Mouse (Mus musculus) kidney, postnatal 4 days (tissue): Measurements from ENCODE around the gene Pik3r4.
"Not testable (repeated sequence)": the region's sequence is repeated elsewhere in the genome, so short reads cannot be mapped to it uniquely, and the experiment has no call there.

Source experiments
- DNase-seq, 2 experiments: peaks; one replicate each; pipeline ENCODE4 v3.0.0; 2021; ENCODE audit warnings: mixed read lengths in 2 of 2

The Pik3r4 gene

DNA sequence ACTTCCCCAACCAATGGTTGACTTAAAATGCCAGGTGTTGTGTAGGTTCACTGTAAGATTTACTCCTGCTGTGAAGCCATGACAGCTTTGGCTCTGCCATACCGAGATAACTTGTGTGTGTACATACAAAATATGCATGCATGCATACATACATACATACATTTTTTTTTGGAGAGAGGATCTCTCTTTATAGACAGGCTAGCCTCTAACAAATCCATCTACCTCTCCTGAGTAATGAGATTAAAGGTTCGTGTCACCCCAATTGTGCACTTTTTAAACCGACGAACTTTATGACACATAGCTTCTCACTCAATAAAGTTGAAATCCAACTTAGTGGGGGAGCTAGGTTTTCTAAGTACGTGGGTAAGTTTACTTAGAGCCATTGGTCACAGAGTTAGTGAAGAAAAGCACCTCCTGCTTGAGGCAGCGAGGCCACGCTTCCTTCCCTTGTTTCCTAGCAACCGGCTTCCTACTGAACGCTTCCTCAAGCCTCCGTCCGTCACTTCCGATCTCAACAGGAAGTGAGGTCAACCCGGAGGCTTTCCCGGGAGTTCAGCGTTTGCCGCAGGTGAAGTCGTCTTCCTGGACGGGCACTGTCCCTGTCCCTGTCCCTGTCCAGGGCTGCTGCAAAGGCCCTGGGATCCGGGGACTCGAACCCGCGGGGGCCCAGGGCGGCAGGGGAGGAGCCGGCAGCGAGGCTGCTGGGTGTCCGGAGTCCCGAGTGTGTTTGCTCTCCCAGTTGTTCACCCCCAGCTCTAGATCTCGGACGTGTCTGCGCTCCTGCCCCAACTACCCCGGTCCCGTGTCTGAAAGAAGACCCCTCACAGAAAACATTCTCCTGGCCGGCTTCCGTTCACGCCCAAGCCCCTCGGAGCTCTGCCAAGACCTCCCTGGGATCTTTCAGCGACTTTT, at the start of gene Pik3r4:
TSS of gene Pik3r4 (plus strand) at position 519 of the 912 bp plus-strand sequence.
- peak; percentile 83 to 88 for DNase-seq

DNA sequence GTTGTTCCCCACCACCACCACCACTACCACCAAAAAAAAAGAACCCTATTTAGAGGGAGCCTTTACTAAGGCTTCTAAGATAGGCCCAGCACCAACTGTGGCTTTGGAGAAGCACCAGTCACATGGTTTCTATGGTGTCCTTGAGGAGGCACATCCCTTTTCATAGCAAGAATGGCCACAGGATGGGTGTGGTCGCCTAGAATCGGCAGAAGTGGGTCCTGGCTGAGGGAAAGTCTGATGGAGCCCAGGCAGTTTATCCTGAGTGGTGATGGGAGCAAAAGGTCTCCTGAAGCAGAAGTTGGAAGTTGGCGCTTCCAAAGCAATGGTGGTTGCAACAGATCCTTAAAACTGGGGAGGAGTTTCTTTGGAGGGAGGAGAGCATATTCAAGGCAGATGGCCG, 43.9 kb upstream of the Pik3r4 start:
- no peak for DNase-seq

DNA sequence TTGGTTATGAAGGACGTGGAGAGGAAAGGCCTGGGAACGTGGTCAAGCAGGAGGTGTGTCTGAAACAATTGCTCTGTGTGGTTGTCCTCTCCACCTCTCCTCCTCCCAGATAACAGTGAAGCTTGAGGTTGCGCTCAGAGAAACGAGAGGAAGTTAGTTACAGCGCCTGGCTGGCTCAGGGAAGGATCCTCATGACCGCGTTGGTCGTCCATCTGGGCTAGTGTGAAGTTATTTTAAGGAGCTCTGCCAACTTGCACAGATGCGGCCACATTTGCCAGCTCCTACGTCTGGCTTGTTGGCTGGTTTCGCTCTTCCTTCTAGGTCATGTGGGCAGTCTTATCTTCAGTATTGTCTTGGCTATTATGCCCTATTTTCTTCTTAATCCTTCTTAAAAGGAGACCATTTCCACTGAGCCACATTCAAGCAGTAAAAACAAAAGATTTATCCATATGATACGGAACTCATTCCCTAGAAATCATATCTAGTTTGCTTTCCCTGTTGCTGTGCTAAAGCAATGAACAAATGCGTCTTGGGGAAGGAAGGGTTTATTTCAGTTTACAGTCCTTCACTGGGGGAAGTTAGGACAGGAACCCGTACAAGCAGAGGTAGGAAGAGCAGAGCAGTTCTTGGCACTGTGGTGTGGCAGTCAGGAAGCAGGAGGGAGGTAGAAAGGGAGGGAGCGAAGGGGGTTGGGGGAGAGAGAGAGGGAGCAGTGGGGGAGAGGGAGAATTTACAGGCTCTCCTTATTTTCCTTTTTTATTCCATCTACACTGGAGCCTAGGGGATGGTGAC, 30.6 kb upstream of the Pik3r4 start:
- no peak for DNase-seq

GRCm38 (mm10) chr9:105612919-105613318, 29.9 kb upstream of the Pik3r4 start:
- DNase-seq: peak; percentile 71 to 83

GRCm38 (mm10) chr9:105615952-105616351, 26.8 kb upstream of the Pik3r4 start:
- no peak for DNase-seq

GRCm38 (mm10) chr9:105617274-105617673, 25.5 kb upstream of the Pik3r4 start:
- peak; percentile 82 for DNase-seq

- DNase-seq: no peak
Observed at GRCm38 (mm10) chr9:105633961-105634360, 8.8 kb upstream of the Pik3r4 start.

DNA sequence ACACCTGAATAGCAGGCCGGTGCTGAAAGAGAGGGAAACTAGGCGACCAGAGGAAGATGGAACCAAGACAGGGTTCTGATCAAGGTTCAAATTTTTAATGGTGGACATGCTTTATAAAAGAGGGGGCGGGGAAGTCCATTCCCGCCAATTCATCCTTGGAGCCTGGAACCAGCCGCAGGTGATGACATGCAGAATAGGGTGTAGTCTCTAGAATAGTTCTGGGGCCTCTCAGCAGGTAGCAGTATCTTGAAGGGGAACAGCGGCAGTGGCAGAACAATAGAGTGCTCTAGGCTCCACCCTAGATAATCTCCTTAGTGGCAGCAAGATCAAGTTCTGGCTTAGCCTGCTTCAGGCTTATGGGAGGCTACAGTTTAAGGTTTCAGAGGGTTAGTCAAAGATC, 1.4 kb upstream of the Pik3r4 start:
- DNase-seq: not testable (repeated sequence)

DNA sequence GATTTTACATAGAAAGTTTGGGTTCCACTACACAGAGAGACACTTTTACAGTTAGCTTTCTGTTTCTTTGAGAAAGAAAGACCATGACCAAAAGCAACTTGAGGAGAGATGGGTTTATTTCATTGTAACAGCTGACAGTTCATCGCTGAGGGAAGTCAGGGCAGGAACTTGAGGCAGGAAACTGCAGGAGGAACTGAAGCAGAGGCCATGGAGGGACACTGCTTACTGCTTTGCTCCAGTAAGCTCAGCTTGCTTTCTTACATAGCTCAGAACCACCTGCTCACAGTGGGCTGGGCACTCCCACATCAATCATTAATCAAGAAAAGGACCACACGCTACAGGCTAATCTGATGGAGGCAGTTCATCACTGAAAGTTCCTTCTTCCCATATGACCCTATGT, 13.4 kb downstream of the Pik3r4 start:
- DNase-seq: peak in 1 of 2 experiments; percentile 34

GRCm38 (mm10) chr9:105658216-105658615, 15.4 kb downstream of the Pik3r4 start:
- no peak for DNase-seq

DNA sequence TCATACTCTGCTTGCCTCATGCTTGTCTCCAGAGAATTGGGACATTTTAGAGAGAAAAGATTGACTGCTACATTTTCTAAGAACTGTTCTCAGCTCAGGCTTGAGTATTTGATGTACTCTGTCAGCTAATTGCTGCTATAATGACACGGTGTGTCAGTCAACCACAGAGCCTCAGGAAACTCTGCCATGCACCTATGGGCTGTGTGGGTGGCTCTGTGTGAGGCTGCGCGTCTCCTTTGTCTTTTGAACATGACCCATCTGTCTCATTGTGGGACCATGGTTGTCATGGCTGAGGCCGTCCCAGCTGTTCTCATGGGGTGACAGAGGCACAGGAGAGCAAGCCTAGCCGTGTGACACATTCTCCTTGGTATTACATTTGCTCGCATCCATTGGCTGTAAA, 17.1 kb downstream of the Pik3r4 start:
- DNase-seq: no peak

DNA sequence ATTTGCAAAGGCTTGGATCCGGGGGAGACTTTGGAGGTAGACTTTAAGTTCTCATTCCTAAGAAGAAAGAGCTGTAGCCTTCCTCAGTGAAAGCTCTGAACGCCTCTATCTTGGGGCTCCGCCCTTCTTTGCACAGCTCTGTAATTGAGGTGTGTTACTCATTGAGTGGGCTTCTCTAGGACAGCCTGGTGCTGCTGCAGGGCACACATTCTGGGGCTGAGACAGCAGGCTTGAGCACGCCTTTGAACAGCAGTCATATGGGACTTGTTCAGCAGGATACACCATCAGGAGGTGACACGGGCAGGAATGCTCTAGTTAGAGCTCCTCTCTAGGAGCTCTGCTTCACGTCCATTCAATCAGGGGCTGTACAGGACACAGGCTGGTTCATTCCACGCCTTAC, 22.5 kb downstream of the Pik3r4 start:
- no peak for DNase-seq

DNA sequence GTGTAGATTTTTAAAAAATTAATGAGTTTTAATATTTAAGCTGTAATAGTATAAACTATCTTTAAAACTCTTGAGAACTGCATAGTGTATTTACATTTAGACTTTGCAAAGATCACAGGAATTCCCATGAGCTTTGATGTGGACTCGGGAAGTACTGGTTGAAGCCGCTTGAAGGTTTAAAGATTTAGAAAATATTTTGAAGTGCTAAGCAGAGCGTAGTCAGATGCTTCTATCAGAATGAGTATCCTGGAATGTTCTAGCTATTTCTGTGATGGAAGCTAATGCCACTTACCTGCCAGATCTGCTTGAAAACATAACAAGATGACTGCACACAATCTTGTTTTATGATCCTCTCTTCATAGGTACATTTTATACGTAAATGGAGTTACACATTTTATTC, 28.1 kb downstream of the Pik3r4 start:
- DNase-seq: no peak

GRCm38 (mm10) chr9:105672032-105672431, 29.3 kb downstream of the Pik3r4 start:
- DNase-seq: no peak

- no peak for DNase-seq
Observed at GRCm38 (mm10) chr9:105675941-105676340, 33.2 kb downstream of the Pik3r4 start.

- DNase-seq: no peak
Observed at GRCm38 (mm10) chr9:105681386-105681785, 38.6 kb downstream of the Pik3r4 start.

GRCm38 (mm10) chr9:105684549-105685165, 41.9 kb downstream of the Pik3r4 start:
- DNase-seq: no peak

GRCm38 (mm10) chr9:105689485-105689884, 46.7 kb downstream of the Pik3r4 start:
- DNase-seq: no peak

DNA sequence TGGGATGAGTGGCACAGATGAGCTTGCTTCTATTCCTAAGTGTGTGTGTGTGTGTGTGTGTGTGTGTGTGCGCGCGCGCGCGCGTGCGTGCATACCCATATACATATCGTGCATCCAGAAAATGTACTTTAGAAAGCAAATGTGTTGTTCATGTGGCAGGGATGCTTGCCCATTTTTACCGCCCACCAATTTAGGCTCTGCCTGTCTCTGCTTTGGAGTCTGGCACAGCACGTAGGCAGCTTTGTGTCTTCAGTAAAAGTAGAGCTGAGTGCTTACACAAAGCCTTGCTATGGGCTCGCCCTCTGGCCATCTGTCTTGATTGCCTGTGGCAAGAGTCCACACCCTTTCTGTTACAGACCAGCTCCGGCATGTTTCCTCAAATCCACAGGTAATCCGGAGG, 49.7 kb downstream of the Pik3r4 start:
- DNase-seq: no peak

- no peak for DNase-seq
Observed at GRCm38 (mm10) chr9:105693056-105693455, 50.3 kb downstream of the Pik3r4 start.

- peak; percentile 95 to 96 for DNase-seq
Observed at GRCm38 (mm10) chr9:105693854-105694253, 51.1 kb downstream of the Pik3r4 start.

DNA sequence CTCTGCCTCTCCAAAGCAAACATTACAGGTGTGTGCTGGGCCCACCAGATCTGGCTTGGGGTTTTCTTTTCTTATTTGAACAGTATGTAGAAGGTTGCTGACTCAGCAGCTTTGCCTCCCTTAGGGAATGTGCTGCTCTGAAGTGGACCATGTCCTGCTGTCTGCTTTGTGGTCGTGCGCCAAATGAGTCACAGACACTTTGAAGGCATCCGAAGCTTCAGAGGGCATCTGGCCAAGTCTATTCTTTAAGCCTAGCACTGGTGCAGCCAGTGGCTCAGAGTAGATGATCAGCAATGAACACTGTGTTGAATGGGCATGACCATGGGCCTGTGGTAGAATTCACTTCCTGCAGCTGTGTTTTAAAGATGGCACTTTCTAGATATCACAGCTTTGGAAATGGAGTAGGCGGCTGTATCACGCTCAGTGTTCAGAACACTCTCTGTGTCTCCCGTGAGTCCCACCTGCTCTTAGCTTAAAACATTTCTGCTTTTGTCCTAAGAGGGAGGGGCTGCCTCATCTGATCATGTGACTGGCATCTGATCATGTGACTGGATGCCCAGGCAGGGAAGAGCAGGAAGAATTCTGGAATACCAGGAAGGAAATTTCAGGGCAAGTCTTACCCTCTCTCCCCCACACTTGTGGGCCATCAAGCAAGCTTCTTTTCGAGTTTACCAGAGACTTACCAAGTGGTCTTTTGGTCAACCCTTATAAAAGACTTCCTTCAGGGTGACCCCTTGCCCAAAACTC, 54.2 kb downstream of the Pik3r4 start:
- no peak for DNase-seq
